ENCODE assay signal across 17 mouse cellular contexts in the genomic region with DNA sequence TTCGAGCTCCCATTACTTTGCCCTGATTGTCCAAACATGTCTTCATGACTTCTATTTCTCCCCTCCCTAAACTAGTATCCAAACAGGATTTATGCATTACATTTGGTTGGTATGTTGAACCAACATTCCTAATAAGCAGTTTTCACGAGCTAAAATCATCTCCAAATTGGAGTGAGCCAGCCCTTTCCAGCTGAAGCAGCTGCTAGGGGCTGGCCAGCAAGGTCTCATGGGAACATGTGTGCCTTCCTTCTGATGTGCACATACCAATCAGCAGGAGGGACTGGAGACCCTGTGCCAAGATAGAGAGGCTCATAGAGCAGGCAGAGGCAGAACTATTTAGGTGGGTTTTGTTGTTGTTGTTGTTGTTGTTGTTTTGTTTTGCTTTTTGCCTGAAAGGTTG.
A peak's percentile ranks its signal among the peaks of the same experiment; 100 is the strongest.
DNase-seq lines count a peak whose midpoint lies in the region; ATAC-seq and TF ChIP-seq lines count a peak whose summit lies in the region.
"Had no signal": no experiment of that assay in that cellular context is flagged by ENCODE, and none has a peak within 500 bp of the region (broad histone marks: within the 10 kb centered on the region; RNA-seq: fewer than 3 reads in every experiment).

No protein-coding gene starts in this region.

- DNase-seq in cerebellum, postnatal 10 days: peak; percentile 6 to 12
- no peak for DNase-seq in cerebellum, adult 11 months
- peak; percentile 2 to 13 for DNase-seq in heart, adult 9 months (ENCODE audit: low spot score in 2 of 2)
- DNase-seq in limb, embryonic 14.5 days (ENCODE audit: low spot score): peak; percentile 36
- no peak for DNase-seq in limb, embryonic 10.5 days (ENCODE audit: low spot score)
- peak; percentile 79 for DNase-seq in embryonic facial prominence, embryonic 14.5 days (ENCODE audit: low spot score)
- DNase-seq in frontal cortex, adult 2 months (ENCODE audit: extremely low spot score in 1 of 2, low spot score in 1 of 2): no peak
- DNase-seq: cerebellum, adult 2 months; embryo, embryonic 11 days; liver; right cerebral cortex, adult 18-20 months; thymus, adult 18-20 months had no signal

- H3K9ac ChIP-seq in heart, embryonic 12.5 days: no peak overlapping the region
- H3K9ac ChIP-seq in limb, embryonic 14.5 days (ENCODE audit: low read depth, low read length, severe bottlenecking): no peak overlapping the region
- H3K9ac ChIP-seq in embryonic facial prominence, embryonic 14.5 days (ENCODE audit: low read depth, low read length): no peak overlapping the region
- H3K9ac ChIP-seq: heart, embryonic 13.5 days; midbrain, embryonic 13.5 days; neural tube, embryonic 13.5 days had no signal

- H3K27me3 ChIP-seq in heart, embryonic 12.5 days (replicated peaks): no peaks in the 10 kb centered on the region
- H3K27me3 ChIP-seq in limb, embryonic 14.5 days (ENCODE audit: control insufficient read depth, insufficient read depth, low read length): no peaks in the 10 kb centered on the region
- H3K27me3 ChIP-seq in limb, embryonic 10.5 days (ENCODE audit: low read depth, poor library complexity, severe bottlenecking): no peaks in the 10 kb centered on the region
- H3K27me3 ChIP-seq in embryonic facial prominence, embryonic 14.5 days (replicated peaks; ENCODE audit: control insufficient read depth, insufficient read depth, low read length): no peaks in the 10 kb centered on the region
- H3K27me3 ChIP-seq: heart, embryonic 13.5 days; midbrain, embryonic 13.5 days; neural tube, embryonic 13.5 days had no signal

- no peaks in the 10 kb centered on the region for H3K4me1 ChIP-seq in heart, embryonic 12.5 days (replicated peaks)
- 0 out of 2 replicates have a peak, but pooled peaks cover 3% of the 10 kb centered on the region for H3K4me1 ChIP-seq in limb, embryonic 14.5 days (ENCODE audit: control insufficient read depth, insufficient read depth, low read length)
- peaks cover 8% of the 10 kb centered on the region; the same call in 1 of the 2 replicates for H3K4me1 ChIP-seq in limb, embryonic 10.5 days
- H3K4me1 ChIP-seq in embryonic facial prominence, embryonic 14.5 days (ENCODE audit: control insufficient read depth, insufficient read depth, low read length): peaks cover 18% of the 10 kb centered on the region; the same call in 1 of the 2 replicates

- no peak for TF ChIP-seq POLR2A in limb, embryonic 14.5 days (IDR thresholded peaks at IDR 0.05; ENCODE audit: borderline replicate concordance, extremely low read depth, insufficient read depth, insufficient read length)

- H3K27ac ChIP-seq in heart, embryonic 12.5 days (ENCODE audit: poor library complexity, severe bottlenecking): no peak overlapping the region
- H3K27ac ChIP-seq in limb, embryonic 14.5 days (replicated peaks; ENCODE audit: low read depth, low read length): no peak overlapping the region
- H3K27ac ChIP-seq in limb, embryonic 10.5 days: no peak overlapping the region
- peak overlapping the region; percentile 15; the same call in 1 of the 2 replicates for H3K27ac ChIP-seq in embryonic facial prominence, embryonic 14.5 days (replicated peaks; ENCODE audit: low read depth, low read length)
- H3K27ac ChIP-seq: heart, embryonic 13.5 days; midbrain, embryonic 13.5 days; neural tube, embryonic 13.5 days had no signal

- H3K9me3 ChIP-seq in heart, embryonic 12.5 days (replicated peaks): 0 out of 2 replicates have a peak, but pooled peaks cover 2% of the 10 kb centered on the region
- H3K9me3 ChIP-seq in limb, embryonic 14.5 days (ENCODE audit: control insufficient read depth, low read length): no peaks in the 10 kb centered on the region
- H3K9me3 ChIP-seq in limb, embryonic 10.5 days (replicated peaks): no peaks in the 10 kb centered on the region
- no peaks in the 10 kb centered on the region for H3K9me3 ChIP-seq in embryonic facial prominence, embryonic 14.5 days (ENCODE audit: control insufficient read depth, low read length)
- H3K9me3 ChIP-seq: heart, embryonic 13.5 days; midbrain, embryonic 13.5 days; neural tube, embryonic 13.5 days had no signal

- WGBS in heart, embryonic 12.5 days: 63% methylated on average over 2 of the region's 2 CpGs
- 43% methylated on average over 2 of the region's 2 CpGs for WGBS in limb, embryonic 14.5 days
- WGBS in limb, embryonic 10.5 days: 72% methylated on average over 2 of the region's 2 CpGs
- 43% methylated on average over 2 of the region's 2 CpGs for WGBS in embryonic facial prominence, embryonic 14.5 days

- no peaks in the 10 kb centered on the region for H3K36me3 ChIP-seq in heart, embryonic 12.5 days
- H3K36me3 ChIP-seq in limb, embryonic 14.5 days (ENCODE audit: control insufficient read depth, insufficient read depth, low read length): no peaks in the 10 kb centered on the region
- 0 out of 2 replicates have a peak, but pooled peaks cover 6% of the 10 kb centered on the region for H3K36me3 ChIP-seq in limb, embryonic 10.5 days
- H3K36me3 ChIP-seq in embryonic facial prominence, embryonic 14.5 days (ENCODE audit: control insufficient read depth, insufficient read depth, low read length): no peaks in the 10 kb centered on the region
- H3K36me3 ChIP-seq: heart, embryonic 13.5 days; neural tube, embryonic 13.5 days had no signal

- ATAC-seq in heart, embryonic 12.5 days (ENCODE audit: insufficient number of reproducible peaks, low FRiP score): no peak
- no peak for ATAC-seq in limb, embryonic 14.5 days (ENCODE audit: low FRiP score, low read depth)
- peak; percentile 72; the same call in 1 of the 2 replicates for ATAC-seq in embryonic facial prominence, embryonic 14.5 days (ENCODE audit: low read depth)
- ATAC-seq: lung, postnatal 0 days; midbrain, embryonic 13.5 days had no signal

- H3K4me2 ChIP-seq in heart, embryonic 12.5 days: no peak overlapping the region
- no peak overlapping the region for H3K4me2 ChIP-seq in limb, embryonic 14.5 days (replicated peaks; ENCODE audit: low read depth, low read length, severe bottlenecking)
- H3K4me2 ChIP-seq in embryonic facial prominence, embryonic 14.5 days (ENCODE audit: low read depth, low read length): no peak overlapping the region
- H3K4me2 ChIP-seq: heart, embryonic 13.5 days; midbrain, embryonic 13.5 days; neural tube, embryonic 13.5 days had no signal

- no peak overlapping the region for H3K4me3 ChIP-seq in heart, embryonic 12.5 days
- no peak overlapping the region for H3K4me3 ChIP-seq in limb, embryonic 14.5 days (replicated peaks; ENCODE audit: low read length)
- H3K4me3 ChIP-seq in limb, embryonic 10.5 days: no peak overlapping the region
- no peak overlapping the region for H3K4me3 ChIP-seq in embryonic facial prominence, embryonic 14.5 days (ENCODE audit: low read depth, low read length)
- H3K4me3 ChIP-seq: heart, embryonic 13.5 days; midbrain, embryonic 13.5 days; neural tube, embryonic 13.5 days had no signal

Comparison
In these comparisons a context has a peak if more than half of its experiments do, and no peak if none do; other contexts are left out.
1. DNase-seq: peak in cerebellum, postnatal 10 days (2 of 2), heart, adult 9 months (2 of 2), limb, embryonic 14.5 days (single experiment) and embryonic facial prominence, embryonic 14.5 days (single experiment); none in cerebellum, adult 11 months (single experiment), limb, embryonic 10.5 days (single experiment) and frontal cortex, adult 2 months (0 of 2).